Mouse (Mus musculus) limb, embryonic 13.5 days (tissue): ENCODE results near the gene Cog8. TPM values are rescaled to one million over a fixed set of nuclear protein-coding genes. Genes with fewer than 3 reads are reported as not detected.
"Not testable (repeated sequence)": the region's sequence is repeated elsewhere in the genome, so short reads cannot be mapped to it uniquely, and the experiment has no call there.

Experiments
- ATAC-seq: fragments of 200-750 bp; cut with Nextera tagmentation; 2 replicates; pipeline ENCODE4 v1.8.0; 2017; ENCODE audit warnings: low read depth, moderate number of reproducible peaks, moderate TSS enrichment; ENCODE audit not compliant: low FRiP score
- H3K27ac ChIP-seq: fragments of 300-500 bp; sonication (generic); 2 replicates; pipeline ENCODE4 v1.5.1; 2015; ENCODE audit warnings: inconsistent platforms, mild to moderate bottlenecking, moderate library complexity
- H3K27me3 ChIP-seq: fragments of 300-500 bp; sonication (generic); 2 replicates; pipeline ENCODE4 v1.6.1; 2015; ENCODE audit warnings: mild to moderate bottlenecking, inconsistent platforms
- H3K36me3 ChIP-seq: fragments of 300-500 bp; sonication (generic); 2 replicates; pipeline ENCODE4 v1.6.1; 2015; ENCODE audit warnings: inconsistent platforms, mild to moderate bottlenecking, moderate library complexity
- H3K4me1 ChIP-seq: fragments of 300-500 bp; sonication (generic); 2 replicates; pipeline ENCODE4 v1.6.1; 2015; ENCODE audit warnings: inconsistent platforms
- H3K4me2 ChIP-seq: fragments of 300-500 bp; sonication (generic); replicated peaks from 2 replicates; pipeline ENCODE4 v1.6.1; 2015; ENCODE audit warnings: inconsistent platforms, mild to moderate bottlenecking, moderate library complexity
- H3K4me3 ChIP-seq: fragments of 300-500 bp; sonication (generic); 2 replicates; pipeline ENCODE4 v1.5.1; 2015; ENCODE audit warnings: moderate library complexity, mild to moderate bottlenecking, inconsistent platforms
- H3K9ac ChIP-seq: fragments of 300-500 bp; sonication (generic); 2 replicates; pipeline ENCODE4 v1.6.1; 2015; ENCODE audit warnings: mild to moderate bottlenecking, inconsistent platforms
- H3K9me3 ChIP-seq: fragments of 300-500 bp; sonication (generic); 2 replicates; pipeline ENCODE4 v1.6.1; 2016; ENCODE audit warnings: inconsistent platforms
- WGBS: fragments of 180-500 bp; shearing (Covaris S2); methylation state at CpG from one replicate; pipeline ENCODE4 v1.1.7; 2015; 5-methylcytosine and 5-hydroxymethylcytosine counted together
- polyA plus RNA-seq: library from polyadenylated mRNA; unstranded; fragments of >200 nt; fragmentation: Nextera tagmentation; extraction: Ambion mirVana; gene quantifications from 2 replicates; pipeline ENCODE4 v1.2.1, GENCODE M21; 2015

The Cog8 gene
- polyA plus RNA-seq, 1 experiment from 2014 or later = 40.8 TPM

DNA sequence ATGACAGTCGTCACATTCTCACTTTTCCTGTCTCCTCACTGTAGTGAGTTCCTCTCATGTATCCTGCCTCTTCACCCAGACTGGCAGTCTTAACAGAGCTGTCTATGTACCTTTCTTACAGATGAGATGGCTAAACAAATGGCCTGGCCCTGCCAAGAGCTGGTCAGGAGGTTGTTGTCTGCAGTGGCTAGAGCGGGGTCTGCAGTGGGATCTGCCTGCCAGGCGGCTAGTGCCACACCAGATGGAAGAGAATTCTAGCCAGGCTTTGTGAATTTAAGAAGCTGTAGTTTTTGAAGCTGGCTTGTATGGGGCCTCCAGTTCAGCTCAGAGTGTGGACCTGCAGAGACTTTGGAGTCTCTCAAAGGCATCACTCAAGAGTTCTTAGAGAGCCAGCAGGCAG lies 20.8 kb downstream of the Cog8 start:
- Histone ChIP-seq H3K27me3 (no peaks in the 10 kb centered on the region), H3K4me2 (no peak overlapping the region), H3K4me1 (peaks cover 17% of the 10 kb centered on the region), H3K27ac (no peak overlapping the region), H3K4me3 (no peak overlapping the region), H3K9me3 (no peaks in the 10 kb centered on the region), H3K36me3 (peaks cover 38% of the 10 kb centered on the region), H3K9ac (no peak overlapping the region)
- no peak for ATAC-seq
- WGBS = 81% methylated on average over 3 of the region's 3 CpGs

- 97% methylated on average over 2 of the region's 2 CpGs for WGBS
- not testable (repeated sequence) for H3K27me3 ChIP-seq, H3K9me3 ChIP-seq, H3K9ac ChIP-seq, H3K4me2 ChIP-seq, H3K4me3 ChIP-seq, ATAC-seq, H3K27ac ChIP-seq
- Histone ChIP-seq H3K4me1 (peaks cover 17% of the 10 kb centered on the region), H3K36me3 (peaks cover 18% of the 10 kb centered on the region)
Observed at GRCm38 (mm10) chr8:107033609-107034008, 22.9 kb downstream of the Cog8 start.

DNA sequence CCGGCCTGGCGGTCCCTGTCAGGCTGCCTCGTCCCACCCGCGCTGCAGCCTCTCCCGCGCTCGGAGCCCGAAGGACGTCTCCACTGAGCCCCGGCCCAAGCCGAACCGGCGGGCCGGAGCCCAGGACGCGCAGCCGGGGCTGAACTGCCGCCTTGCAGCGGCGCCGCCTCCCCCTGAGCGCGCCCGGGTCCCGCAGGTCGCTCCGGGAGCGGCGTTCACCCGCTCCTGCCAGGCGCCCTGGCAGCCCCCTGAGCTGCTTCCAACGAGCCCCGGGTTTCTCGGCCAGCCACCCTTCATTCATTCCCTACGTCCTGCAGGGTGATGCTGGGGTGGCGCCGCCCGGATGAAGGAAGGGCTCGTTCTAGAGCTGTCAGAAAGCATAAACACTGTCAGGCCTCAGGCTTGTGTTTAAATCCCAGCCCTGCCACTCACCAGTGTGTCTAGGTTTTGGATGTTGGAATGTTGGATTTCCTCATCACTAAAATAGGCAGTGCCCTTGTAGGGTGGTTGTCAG lies 24.9 kb downstream of the Cog8 start:
- peak; percentile 1; the same call in 1 of the 2 replicates for ATAC-seq
- peak overlapping the region; percentile 34; the same call in 1 of the 2 replicates for H3K27ac ChIP-seq

GRCm38 (mm10) chr8:107030650-107031576 lies 25.6 kb downstream of the Cog8 start, which contains the start of gene Vps4a:
Vps4a (plus strand) TSS chr8:107031222.
- Histone ChIP-seq H3K4me3 (peak within 1 kb of the TSS; percentile 99), H3K36me3 (peaks cover 4% of the 10 kb centered on the region; the same call in 1 of the 2 replicates), H3K27ac (peak within 1 kb of the TSS; percentile 34; the same call in 1 of the 2 replicates), H3K4me1 (peaks cover 17% of the 10 kb centered on the region), H3K9ac (peak within 1 kb of the TSS; percentile 98), H3K4me2 (peak within 1 kb of the TSS; percentile 87), H3K27me3 (no peaks in the 10 kb centered on the region), H3K9me3 (no peaks in the 10 kb centered on the region)
- 4% methylated on average over 65 of the region's 66 CpGs for WGBS
- ATAC-seq = peak; percentile 93

More for the DNA sequence above, 24.9 kb downstream of the Cog8 start:
- WGBS = under 1% methylated on average over 38 of the region's 40 CpGs
- no peaks in the 10 kb centered on the region for H3K9me3 ChIP-seq
- peak overlapping the region; percentile 99 for H3K4me3 ChIP-seq
- peaks cover 17% of the 10 kb centered on the region for H3K4me1 ChIP-seq
- H3K9ac ChIP-seq = peak overlapping the region; percentile 98
- H3K4me2 ChIP-seq = peak overlapping the region; percentile 87
- no peaks in the 10 kb centered on the region for H3K27me3 ChIP-seq
- peaks cover 8% of the 10 kb centered on the region for H3K36me3 ChIP-seq

GRCm38 (mm10) chr8:107030058-107030457 lies 26.4 kb downstream of the Cog8 start:
- Histone ChIP-seq H3K27me3 (no peaks in the 10 kb centered on the region), H3K9me3 (no peaks in the 10 kb centered on the region), H3K9ac (no peak overlapping the region), H3K4me2 (no peak overlapping the region), H3K4me3 (no peak overlapping the region), H3K36me3 (no peaks in the 10 kb centered on the region), H3K27ac (no peak overlapping the region), H3K4me1 (peaks cover 17% of the 10 kb centered on the region)
- WGBS = 66% methylated on average over 5 of the region's 5 CpGs
- ATAC-seq = no peak

DNA sequence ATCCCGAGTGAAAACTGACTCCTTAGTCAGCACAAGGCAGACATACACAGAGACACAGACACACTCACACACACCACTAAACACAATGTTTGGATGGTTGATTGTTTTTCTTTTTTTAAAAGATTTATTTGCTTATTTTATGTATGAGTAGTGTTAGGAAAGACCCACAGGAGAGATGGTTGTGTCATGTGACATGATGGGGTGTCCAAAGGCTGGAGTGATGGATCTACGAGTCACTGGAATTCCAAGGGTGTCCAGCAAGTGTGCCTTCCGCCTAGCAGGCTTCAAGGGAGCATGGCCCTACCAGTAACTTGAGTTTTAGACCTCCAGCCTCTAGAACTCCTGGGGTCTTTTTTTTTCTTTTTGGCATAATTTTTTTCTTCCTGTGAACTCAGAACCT lies 27.2 kb downstream of the Cog8 start:
- no peaks in the 10 kb centered on the region for H3K36me3 ChIP-seq
- no peak overlapping the region for H3K27ac ChIP-seq
- no peaks in the 10 kb centered on the region for H3K27me3 ChIP-seq
- WGBS = 62% methylated on average over 3 of the region's 3 CpGs
- H3K4me3 ChIP-seq = no peak overlapping the region
- no peak overlapping the region for H3K4me2 ChIP-seq
- no peak overlapping the region for H3K9ac ChIP-seq
- peaks cover 17% of the 10 kb centered on the region for H3K4me1 ChIP-seq
- no peaks in the 10 kb centered on the region for H3K9me3 ChIP-seq
- no peak for ATAC-seq

DNA sequence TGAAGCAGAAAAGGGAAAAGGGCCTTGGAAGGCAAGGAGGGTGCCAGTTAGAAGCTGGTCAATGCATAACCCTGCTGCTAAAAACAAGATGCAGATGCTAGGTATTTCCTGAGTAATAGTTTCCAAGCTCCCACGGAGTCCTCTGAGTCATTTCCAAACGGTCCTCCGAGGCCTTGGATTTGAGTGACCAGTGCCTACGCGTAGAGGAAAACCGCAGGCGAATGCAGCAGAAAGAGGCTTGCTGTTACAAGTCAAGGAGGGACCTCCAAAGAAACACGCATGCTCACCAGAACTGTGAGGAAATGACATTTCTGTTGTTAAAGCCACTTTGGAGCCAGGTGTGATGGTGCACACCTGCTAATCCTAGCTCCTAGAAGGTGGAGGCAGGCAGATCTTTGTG lies 33.0 kb downstream of the Cog8 start:
- 88% methylated on average over 8 of the region's 8 CpGs for WGBS
- no peaks in the 10 kb centered on the region for H3K4me1 ChIP-seq
- no peaks in the 10 kb centered on the region for H3K9me3 ChIP-seq
- no peak overlapping the region for H3K4me3 ChIP-seq
- no peak overlapping the region for H3K27ac ChIP-seq
- no peaks in the 10 kb centered on the region for H3K36me3 ChIP-seq
- no peaks in the 10 kb centered on the region for H3K27me3 ChIP-seq
- ATAC-seq = no peak
- no peak overlapping the region for H3K4me2 ChIP-seq
- no peak overlapping the region for H3K9ac ChIP-seq

- WGBS = 94% methylated on average over 1 of the region's 1 CpGs
- H3K4me3 ChIP-seq = no peak overlapping the region
- no peaks in the 10 kb centered on the region for H3K4me1 ChIP-seq
- H3K36me3 ChIP-seq = peaks cover 36% of the 10 kb centered on the region
- no peak for ATAC-seq
- H3K9ac ChIP-seq = no peak overlapping the region
- H3K4me2 ChIP-seq = no peak overlapping the region
- H3K9me3 ChIP-seq = no peaks in the 10 kb centered on the region
- H3K27ac ChIP-seq = no peak overlapping the region
- H3K27me3 ChIP-seq = no peaks in the 10 kb centered on the region
Observed at GRCm38 (mm10) chr8:107014915-107015314, 41.6 kb downstream of the Cog8 start.

DNA sequence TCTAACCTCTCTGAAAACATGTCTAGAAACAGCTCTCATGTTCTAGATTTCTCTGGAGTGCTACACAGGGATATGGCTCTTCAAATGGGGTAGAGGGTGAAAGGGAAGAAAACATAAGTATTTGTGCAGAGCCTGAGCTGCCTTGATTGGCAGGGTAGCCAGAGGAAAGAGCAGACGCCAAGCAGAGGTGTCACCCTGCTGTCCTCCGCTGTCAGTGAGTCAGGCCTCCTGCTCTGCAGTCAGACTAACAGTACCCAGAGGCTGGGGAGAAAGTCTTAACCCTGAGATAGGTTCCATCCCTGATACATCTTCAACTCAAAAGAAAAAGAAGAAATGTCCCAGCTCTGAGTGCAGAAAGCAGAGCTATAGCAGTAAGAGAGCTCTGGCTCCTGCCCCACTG lies 43.8 kb downstream of the Cog8 start:
- H3K4me3 ChIP-seq = no peak overlapping the region
- 82% methylated on average over 2 of the region's 2 CpGs for WGBS
- H3K27ac ChIP-seq = no peak overlapping the region
- no peak for ATAC-seq
- H3K27me3 ChIP-seq = no peaks in the 10 kb centered on the region
- peaks cover 54% of the 10 kb centered on the region for H3K36me3 ChIP-seq
- H3K9ac ChIP-seq = 0 out of 2 replicates have a peak overlapping the region, but pooled peaks have one; percentile 13
- no peaks in the 10 kb centered on the region for H3K9me3 ChIP-seq
- H3K4me2 ChIP-seq = no peak overlapping the region
- H3K4me1 ChIP-seq = no peaks in the 10 kb centered on the region

GRCm38 (mm10) chr8:107007795-107008194 lies 48.7 kb downstream of the Cog8 start:
- 89% methylated on average over 3 of the region's 3 CpGs for WGBS
- no peak overlapping the region for H3K4me2 ChIP-seq
- no peak overlapping the region for H3K4me3 ChIP-seq
- H3K36me3 ChIP-seq = peaks cover 75% of the 10 kb centered on the region
- H3K27ac ChIP-seq = no peak overlapping the region
- H3K9me3 ChIP-seq = no peaks in the 10 kb centered on the region
- no peak for ATAC-seq
- H3K4me1 ChIP-seq = no peaks in the 10 kb centered on the region
- no peak overlapping the region for H3K9ac ChIP-seq
- no peaks in the 10 kb centered on the region for H3K27me3 ChIP-seq

DNA sequence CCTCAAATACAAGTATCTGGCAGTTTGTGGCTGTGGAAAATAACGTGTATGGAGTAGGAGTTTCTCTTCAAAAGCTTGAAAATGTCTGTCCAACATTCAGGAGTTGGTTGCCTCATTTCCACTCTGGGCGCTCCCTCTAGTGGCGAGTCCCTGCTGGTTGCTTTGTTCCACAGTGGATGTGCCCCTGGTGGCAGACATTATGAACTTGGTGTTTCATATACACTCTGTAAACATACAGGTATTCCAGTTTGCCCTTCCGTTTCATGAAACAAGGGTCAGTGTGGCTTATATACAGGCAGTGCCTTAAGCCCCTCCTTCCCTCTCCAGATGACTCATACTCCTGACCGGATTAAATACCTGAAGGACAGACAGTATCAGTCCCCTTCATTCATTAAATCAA lies 54.0 kb downstream of the Cog8 start:
- no peaks in the 10 kb centered on the region; the same call in 1 of the 2 replicates for H3K4me1 ChIP-seq
- no peak overlapping the region for H3K4me3 ChIP-seq
- H3K27me3 ChIP-seq = no peaks in the 10 kb centered on the region
- no peaks in the 10 kb centered on the region for H3K9me3 ChIP-seq
- H3K4me2 ChIP-seq = no peak overlapping the region
- no peak overlapping the region for H3K9ac ChIP-seq
- WGBS = 40% methylated on average over 5 of the region's 5 CpGs
- H3K27ac ChIP-seq = no peak overlapping the region
- peaks cover 33% of the 10 kb centered on the region for H3K36me3 ChIP-seq
- ATAC-seq = peak; percentile 66

DNA sequence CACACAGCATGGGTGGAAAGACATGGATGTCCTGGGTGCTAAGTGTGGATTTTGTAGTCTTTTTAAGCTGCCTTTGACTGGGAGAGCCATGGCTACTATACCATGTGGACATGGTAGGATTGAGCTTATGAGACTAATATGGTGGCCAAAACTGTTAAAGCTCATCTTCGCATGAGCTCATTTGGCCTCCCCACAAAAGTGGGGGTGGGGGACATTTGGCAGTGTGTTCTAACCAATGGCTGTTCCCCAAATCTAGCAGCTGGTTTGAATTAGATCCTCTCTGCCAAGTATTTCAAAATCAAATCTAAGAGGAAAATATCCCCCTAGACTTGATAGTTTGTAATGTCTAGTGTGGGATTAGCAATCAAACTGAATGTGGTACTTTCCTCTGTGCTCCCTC lies 57.4 kb downstream of the Cog8 start:
- Histone ChIP-seq H3K27ac (no peak overlapping the region), H3K36me3 (peaks cover 40% of the 10 kb centered on the region), H3K9ac (no peak overlapping the region), H3K4me3 (no peak overlapping the region), H3K9me3 (no peaks in the 10 kb centered on the region), H3K4me1 (no peaks in the 10 kb centered on the region; the same call in 1 of the 2 replicates), H3K4me2 (no peak overlapping the region), H3K27me3 (no peaks in the 10 kb centered on the region)
- 70% methylated on average over 1 of the region's 1 CpGs for WGBS
- no peak for ATAC-seq
